Mouse (Mus musculus) 416B (cell line): ENCODE results near the gene Hlx.

Experiments
- DNase-seq: peaks from one replicate; pipeline ENCODE4 v3.0.0; 2011; ENCODE audit warnings: low read depth

Gene Hlx

DNA sequence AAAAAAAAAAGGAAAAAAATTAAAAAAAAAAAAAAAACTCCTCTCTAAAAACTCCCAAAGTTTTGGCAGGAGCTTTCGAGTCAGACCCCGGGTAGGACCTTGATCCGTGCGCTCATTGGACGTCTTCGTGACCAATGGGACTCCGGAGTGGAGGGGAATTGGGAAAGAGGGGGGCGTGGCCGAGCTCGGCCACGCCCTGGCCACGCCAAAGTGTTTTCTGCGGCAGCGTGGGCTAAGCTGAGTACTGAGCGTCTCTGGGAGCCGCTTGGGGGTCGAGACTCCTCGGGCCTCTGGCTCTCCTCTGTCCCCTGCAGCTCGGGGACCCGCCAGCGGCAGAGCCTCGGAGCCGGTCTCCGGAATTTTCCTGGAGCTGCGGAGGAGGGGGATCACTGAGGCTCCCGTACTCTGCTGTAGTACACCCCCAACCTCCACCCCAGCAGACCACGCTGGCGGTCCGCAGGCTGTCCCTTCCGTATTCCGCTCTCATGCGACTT is at the start of gene Hlx:
Hlx (minus strand) TSS at position 64 of the 494 bp plus-strand sequence.
- DNase-seq = peak; percentile 97

- no peak for DNase-seq
These were observed 49.7 kb upstream of the Hlx start for GRCm38 (mm10) chr1:184782161-184782513.

GRCm38 (mm10) chr1:184781286-184782160 is 49.1 kb upstream of the Hlx start:
- peak; percentile 34 for DNase-seq

GRCm38 (mm10) chr1:184778157-184778556 is 45.7 kb upstream of the Hlx start:
- DNase-seq = no peak

DNA sequence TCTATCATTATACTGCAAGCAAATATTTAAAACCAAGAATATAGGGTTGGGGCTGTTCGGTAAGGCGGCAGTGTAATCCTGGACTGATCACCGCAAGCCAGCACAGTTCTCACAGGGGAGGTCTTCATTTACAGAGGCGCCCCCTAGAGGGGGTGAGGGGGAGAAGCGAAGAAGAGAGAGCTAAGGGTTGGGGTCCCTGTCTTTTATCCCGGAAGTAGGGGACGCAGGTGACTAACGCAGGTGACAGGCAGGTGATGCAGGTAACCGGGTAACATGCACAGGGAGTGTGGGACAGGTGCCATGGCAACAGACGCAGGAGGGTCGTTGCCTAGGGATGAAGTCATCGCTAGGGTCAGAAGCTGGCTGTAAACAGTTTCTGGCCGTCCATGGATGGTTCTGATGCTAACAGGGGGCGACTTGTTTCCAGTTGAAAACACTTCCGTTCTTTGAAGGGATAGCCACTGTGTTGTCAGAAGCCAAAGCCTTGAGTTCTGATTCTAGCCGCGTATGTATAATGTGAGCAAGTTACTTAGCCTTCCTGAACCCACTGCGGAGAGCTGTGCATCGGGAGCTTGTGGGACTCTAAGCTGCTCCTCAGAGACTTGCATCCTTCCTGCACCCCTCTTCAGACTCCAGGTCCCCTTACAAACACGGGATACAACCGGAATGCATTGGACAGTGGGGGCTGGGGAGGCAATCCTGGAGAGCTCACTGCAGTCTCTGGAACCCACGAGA is 44.8 kb upstream of the Hlx start:
- DNase-seq = no peak

- DNase-seq = no peak
These were observed 42.9 kb upstream of the Hlx start for GRCm38 (mm10) chr1:184775289-184775688.

GRCm38 (mm10) chr1:184771891-184772249 is 39.5 kb upstream of the Hlx start:
- DNase-seq = no peak

DNA sequence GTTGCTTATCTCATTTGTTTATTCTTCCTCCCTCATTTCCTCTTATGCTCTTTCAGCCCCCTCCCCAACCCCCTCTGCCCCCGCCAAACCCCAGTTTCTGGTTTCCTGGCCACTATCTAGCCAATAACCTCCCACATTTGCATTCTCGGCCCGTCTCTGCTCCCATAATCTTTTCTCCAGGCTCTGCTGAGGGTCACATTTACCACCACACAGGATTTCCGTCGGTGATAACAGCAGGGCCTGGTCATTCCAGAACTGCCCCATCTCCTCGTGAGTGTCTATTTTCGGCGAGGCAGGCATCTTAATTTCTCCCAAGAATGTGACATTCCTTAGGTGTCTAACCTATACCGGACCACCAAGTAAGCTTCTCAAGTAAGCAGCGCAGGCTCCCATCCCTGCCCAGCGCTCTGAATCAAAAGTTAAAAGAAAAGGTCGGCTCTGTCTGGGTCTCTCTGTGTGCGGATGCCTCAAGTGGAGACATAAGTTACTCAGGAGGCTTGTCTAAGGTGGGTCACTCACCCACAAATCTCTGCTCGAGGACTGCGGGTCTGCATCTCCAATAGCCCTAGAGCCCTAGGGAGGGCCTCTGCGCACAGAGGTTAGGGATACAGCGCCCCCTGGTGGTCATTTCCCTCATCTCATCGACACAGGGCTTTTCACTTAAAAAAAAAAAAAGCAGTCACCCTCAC is 38.9 kb upstream of the Hlx start:
- DNase-seq = peak; percentile 81

GRCm38 (mm10) chr1:184763866-184764265 is 31.4 kb upstream of the Hlx start:
- no peak for DNase-seq

DNA sequence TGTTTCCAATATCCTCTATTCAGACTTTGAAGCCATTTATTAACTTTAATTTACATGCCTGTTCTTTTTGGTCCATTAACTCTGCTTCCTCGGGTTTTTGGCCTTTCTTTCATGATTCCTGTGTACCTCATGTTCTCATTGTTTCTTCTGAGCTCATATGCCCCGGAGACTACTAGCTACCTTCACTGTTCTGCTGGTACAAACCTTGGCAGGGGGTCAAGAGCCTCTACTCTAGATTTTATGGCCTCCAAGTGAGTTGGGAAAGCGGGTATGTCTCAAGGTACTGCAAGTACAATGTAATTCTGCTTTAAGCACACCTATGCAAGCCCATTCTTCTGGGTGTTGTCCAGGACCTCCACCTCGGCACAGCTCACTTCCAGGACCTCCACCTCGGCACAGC is 30.5 kb upstream of the Hlx start:
- DNase-seq = no peak

DNA sequence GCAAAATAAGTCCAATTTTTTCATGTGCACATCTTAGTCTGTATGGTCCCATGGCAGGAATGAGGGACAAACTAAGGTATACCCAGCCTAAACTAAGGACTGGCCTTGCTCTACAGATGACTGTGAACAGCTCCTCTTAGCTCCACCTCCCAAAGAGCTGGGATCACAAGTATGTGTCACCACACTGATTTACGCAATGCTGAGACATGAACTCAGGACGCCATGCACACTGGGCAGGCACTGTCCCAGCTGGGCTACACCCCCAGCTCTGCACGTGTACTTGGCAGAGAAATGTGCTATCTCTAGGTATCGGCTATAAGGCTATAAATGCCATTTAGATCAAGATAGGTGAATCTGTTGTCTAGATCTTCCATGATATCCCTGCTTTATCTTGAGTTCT is 29.6 kb upstream of the Hlx start:
- peak; percentile 64 for DNase-seq

DNA sequence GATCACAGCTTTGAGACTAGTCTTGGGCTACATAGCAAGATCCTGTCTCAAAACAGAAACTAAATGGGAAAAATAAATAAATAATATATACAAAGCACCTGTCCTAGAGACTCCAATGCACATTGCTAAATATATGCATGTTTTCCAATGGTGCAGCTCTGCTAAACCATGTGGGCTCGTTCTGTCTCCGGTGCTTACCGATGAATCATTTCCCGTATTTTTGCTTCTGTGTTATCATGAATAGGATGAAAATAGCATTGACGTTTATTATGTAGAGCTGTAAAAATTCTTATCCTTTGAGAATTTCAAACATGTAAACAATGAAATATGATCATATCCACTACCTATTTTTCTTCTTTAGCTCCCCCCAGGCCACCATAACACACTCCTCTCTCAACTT is 20.3 kb upstream of the Hlx start:
- peak; percentile 70 for DNase-seq

- no peak for DNase-seq
These were observed 17.8 kb upstream of the Hlx start for GRCm38 (mm10) chr1:184750114-184750664.

- DNase-seq = no peak
These were observed 16.3 kb upstream of the Hlx start for GRCm38 (mm10) chr1:184748692-184749152.

DNA sequence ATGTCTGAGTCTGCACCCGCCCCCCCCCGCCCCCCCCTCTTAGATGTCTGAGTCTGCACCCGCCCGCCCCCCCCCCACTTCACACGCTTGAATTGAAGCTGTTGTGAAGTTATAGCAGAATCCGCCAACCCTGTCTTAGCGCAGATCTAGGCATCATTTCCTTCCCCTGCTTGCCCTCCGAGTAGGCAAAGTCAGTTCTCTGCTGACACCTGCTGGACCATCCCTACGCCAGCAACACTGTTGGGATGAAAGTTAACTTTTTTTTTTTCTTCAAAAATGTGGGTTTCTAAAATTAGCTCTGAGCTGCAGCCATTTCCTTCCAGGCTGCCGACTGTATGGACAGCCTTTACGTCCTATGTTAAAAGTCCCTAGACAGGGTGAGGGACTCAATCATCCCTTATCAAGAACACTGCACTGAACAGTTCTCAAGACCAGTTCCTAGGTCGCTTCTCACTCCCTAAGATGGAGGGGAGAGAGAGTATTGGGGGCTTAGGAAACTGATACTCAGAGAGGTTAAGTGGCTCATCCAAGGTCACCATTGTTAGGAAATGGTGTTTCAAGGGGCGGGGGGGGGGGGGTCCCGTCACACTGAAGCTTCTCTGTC is 5.6 kb upstream of the Hlx start:
- peak; percentile 92 for DNase-seq

- DNase-seq = no peak
These were observed 4.8 kb upstream of the Hlx start for GRCm38 (mm10) chr1:184737228-184737627.

GRCm38 (mm10) chr1:184736260-184736659 is 3.8 kb upstream of the Hlx start:
- no peak for DNase-seq

DNA sequence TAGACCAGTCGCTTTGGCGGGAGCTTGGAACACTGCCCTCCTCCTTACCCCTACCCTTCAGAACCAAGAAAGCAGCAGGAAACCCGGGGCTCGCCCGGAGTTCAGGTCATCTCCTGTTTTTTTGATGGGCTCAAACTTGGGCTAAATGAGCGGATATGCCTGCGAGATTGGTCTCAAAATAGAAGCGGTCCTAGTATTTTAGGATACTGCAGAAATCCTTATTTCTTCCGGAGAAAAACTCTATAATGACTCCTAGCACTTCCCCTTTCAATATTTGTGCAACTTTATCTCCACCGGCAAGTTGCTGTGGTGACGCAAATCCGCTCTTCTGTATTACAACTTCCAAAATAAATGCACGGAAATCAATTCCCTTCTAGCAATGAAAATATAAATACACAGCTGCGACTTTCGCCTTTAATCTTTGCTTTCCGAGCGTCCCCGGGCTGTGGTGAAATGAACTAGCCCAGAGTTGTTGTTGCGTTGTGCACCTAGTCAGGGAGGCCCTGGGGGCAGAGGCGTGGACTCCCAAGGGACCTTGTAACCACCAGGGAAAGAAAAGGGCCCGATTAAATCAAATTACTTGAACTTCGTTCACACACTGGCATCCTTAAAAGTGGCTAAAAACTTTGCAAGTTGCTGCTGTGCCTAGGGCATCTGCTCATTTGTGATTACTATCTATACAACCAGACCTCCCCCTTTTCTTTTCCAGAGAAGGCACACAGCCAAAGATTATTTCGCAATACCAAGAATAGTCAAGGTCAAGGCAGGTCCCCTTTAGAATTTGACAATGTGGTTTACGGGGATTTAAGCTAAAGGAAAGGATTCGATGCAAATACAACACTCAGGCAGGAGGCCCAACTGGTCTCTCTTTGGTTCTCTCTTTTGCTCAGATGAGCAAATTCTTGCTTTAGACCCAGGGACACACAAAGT is 2.8 kb upstream of the Hlx start:
- peak; percentile 88 for DNase-seq

GRCm38 (mm10) chr1:184734067-184734830 is 1.8 kb upstream of the Hlx start:
- DNase-seq = peak; percentile 77
